12 mouse cellular contexts compared by ENCODE assay signal in the genomic region with DNA sequence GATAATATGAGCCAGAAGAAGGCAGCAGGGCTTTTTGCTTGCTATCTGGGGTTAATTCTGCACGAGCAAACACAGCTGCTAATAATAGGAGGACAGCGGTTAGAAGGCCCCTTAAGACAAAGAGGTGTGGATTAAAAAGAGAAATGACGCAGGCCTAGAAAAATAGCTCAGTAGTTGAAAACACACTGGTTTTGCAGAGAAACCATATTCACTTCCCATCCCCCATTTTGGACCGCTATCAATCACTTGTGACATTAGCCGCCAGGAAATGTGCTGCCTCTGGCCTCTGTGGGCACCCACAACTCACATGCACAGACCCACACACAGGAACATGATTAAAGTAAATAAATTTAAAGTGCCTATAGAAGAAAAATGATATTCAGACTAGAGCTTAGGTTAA.
A peak's percentile ranks its signal among the peaks of the same experiment; 100 is the strongest.
DNase-seq lines count a peak whose midpoint lies in the region.
"Had no signal": no experiment of that assay in that cellular context is flagged by ENCODE, and none has a peak within 500 bp of the region (broad histone marks: within the 10 kb centered on the region; RNA-seq: fewer than 3 reads in every experiment).

No protein-coding gene starts in this region.

- DNase-seq in cerebellum, postnatal 14 days: peak; percentile 12 to 13
- DNase-seq in cerebellum, adult 18-20 months: no peak
- peak; percentile 5 for DNase-seq in lung, postnatal 25 days (ENCODE audit: low spot score)
- DNase-seq in lung, postnatal 4 days: no peak
- DNase-seq in forelimb bud, embryonic 11.5 days (ENCODE audit: low read depth, low spot score): peak; percentile 3
- peak; percentile 56 to 68 for DNase-seq in natural killer cell, adult 2 months (ENCODE audit: low spot score in 2 of 2)
- DNase-seq in kidney, postnatal 10 days: no peak
- DNase-seq in left cerebral cortex, postnatal 4 days: no peak
- DNase-seq: cerebellum, postnatal 25 days; forebrain, postnatal 0 days; gastrocnemius, postnatal 25 days; kidney, postnatal 4 days had no signal

- intact Hi-C loops in left cerebral cortex, postnatal 4 days (cut with DNase I): no loop called here

Comparison
In these comparisons a context has a peak if more than half of its experiments do, and no peak if none do; other contexts are left out.
1. DNase-seq: peak in cerebellum, postnatal 14 days (2 of 2), lung, postnatal 25 days (single experiment), forelimb bud, embryonic 11.5 days (single experiment) and natural killer cell, adult 2 months (2 of 2); none in cerebellum, adult 18-20 months (0 of 2), lung, postnatal 4 days (0 of 2), kidney, postnatal 10 days (single experiment) and left cerebral cortex, postnatal 4 days (single experiment).